Mouse (Mus musculus) CH12.LX (cell line): ENCODE results near the gene Fbxw26. TPM values are rescaled to one million over a fixed set of nuclear protein-coding genes. Genes with fewer than 3 reads are reported as not detected.
"Not testable (repeated sequence)": the region's sequence is repeated elsewhere in the genome, so short reads cannot be mapped to it uniquely, and the experiment has no call there.

Experiments
- DNase-seq: peaks from one replicate; pipeline ENCODE4 v3.0.0-alpha.2; 2013; ENCODE audit errors: extremely low read depth
- H3K27ac ChIP-seq: 2 replicates; pipeline ENCODE4 v1.5.1; 2012; ENCODE audit warnings: low read depth, mild to moderate bottlenecking, control low read depth, moderate library complexity; ENCODE audit not compliant: insufficient read depth
- H3K27me3 ChIP-seq: replicated peaks from 2 replicates; pipeline ENCODE3; 2012; ENCODE audit warnings: inconsistent platforms
- H3K36me3 ChIP-seq, 2 experiments: replicated peaks in 1 of 2; 2 replicates each; pipeline versions ENCODE3 to v1.6.1; 2012; ENCODE audit warnings: inconsistent platforms in 1 of 2, low read length in 1 of 2, mild to moderate bottlenecking in 1 of 2, mixed read lengths in 1 of 2, moderate library complexity in 1 of 2; ENCODE audit not compliant: control insufficient read depth in 1 of 2, insufficient read depth in 1 of 2
- H3K4me1 ChIP-seq, 2 experiments: 2 replicates each; pipeline ENCODE4 v1.6.1; 2012; ENCODE audit warnings: inconsistent platforms in 1 of 2, moderate library complexity in 1 of 2; ENCODE audit not compliant: insufficient read depth in 2 of 2, control insufficient read depth in 1 of 2
- H3K4me2 ChIP-seq: 2 replicates; pipeline ENCODE4 v1.6.1; 2012; ENCODE audit warnings: low read depth, mild to moderate bottlenecking, control low read depth; ENCODE audit not compliant: poor library complexity, insufficient read depth, severe bottlenecking
- H3K4me3 ChIP-seq, 3 experiments: fragments of 150-350 bp in 1 of 3; sonication (generic) in 1 of 3; replicated peaks in 1 of 3; 2 replicates each; pipeline versions ENCODE3 to v1.5.1; 2011 to 2012; ENCODE audit warnings: low read depth in 2 of 3, low read length in 2 of 3, mild to moderate bottlenecking in 2 of 3, moderate library complexity in 2 of 3, control low read depth in 1 of 3, improper control_type of control experiment in 1 of 3, inconsistent platforms in 1 of 3, mixed read lengths in 1 of 3; ENCODE audit not compliant: poor library complexity in 1 of 3
- H3K79me2 ChIP-seq: replicated peaks from 2 replicates; pipeline ENCODE4 v1.6.1; 2012; ENCODE audit warnings: mild to moderate bottlenecking, moderate library complexity; ENCODE audit not compliant: control insufficient read depth, poor library complexity, insufficient read depth, severe bottlenecking; ENCODE audit errors: extremely low read depth
- H3K9ac ChIP-seq: 2 replicates; pipeline ENCODE4 v1.6.1; 2012; ENCODE audit warnings: low read depth, mild to moderate bottlenecking, control low read depth, moderate library complexity; ENCODE audit not compliant: insufficient read depth
- H3K9me3 ChIP-seq: replicated peaks from 2 replicates; pipeline ENCODE3; 2012; ENCODE audit warnings: low read length, inconsistent platforms, mixed read lengths
- CHD1 ChIP-seq: IDR thresholded peaks from 2 replicates; pipeline ENCODE4 v1.6.1; 2012; ENCODE audit warnings: low read depth, low read length, improper control_type of control experiment, inconsistent platforms
- CHD2 ChIP-seq: IDR thresholded peaks from 2 replicates; pipeline ENCODE4 v1.6.1; 2011; ENCODE audit warnings: low read length, improper control_type of control experiment
- ETS1 ChIP-seq: conservative IDR thresholded peaks from 2 replicates; pipeline ENCODE4 v1.6.1; 2012; ENCODE audit warnings: low read depth, mild to moderate bottlenecking, inconsistent platforms, low read length, improper control_type of control experiment, moderate library complexity
- MAZ ChIP-seq: IDR thresholded peaks from 2 replicates; pipeline ENCODE4 v1.6.1; 2012; ENCODE audit warnings: low read depth, mild to moderate bottlenecking, inconsistent platforms, low read length, improper control_type of control experiment, moderate library complexity
- MEF2A ChIP-seq: IDR thresholded peaks from 2 replicates; pipeline ENCODE4 v1.6.1; 2014; ENCODE audit warnings: low read depth, mild to moderate bottlenecking, inconsistent platforms, low read length, improper control_type of control experiment, borderline replicate concordance
- NELFE ChIP-seq: IDR thresholded peaks from 2 replicates; pipeline ENCODE4 v1.6.1; 2011; ENCODE audit warnings: low read depth, low read length, improper control_type of control experiment
- POLR2A ChIP-seq: IDR thresholded peaks from 2 replicates; pipeline ENCODE4 v1.6.1; 2011; ENCODE audit warnings: low read depth, mild to moderate bottlenecking, improper control_type of control experiment, low read length
- RCOR1 ChIP-seq: conservative IDR thresholded peaks from 2 replicates; pipeline ENCODE4 v1.6.1; 2012; ENCODE audit warnings: low read depth, mild to moderate bottlenecking, inconsistent platforms, low read length, improper control_type of control experiment
- SMC3 ChIP-seq: IDR thresholded peaks from 2 replicates; pipeline ENCODE4 v1.6.1; 2011; ENCODE audit warnings: low read depth, low read length, improper control_type of control experiment
- TCF12 ChIP-seq: IDR thresholded peaks from 2 replicates; pipeline ENCODE4 v1.6.1; 2014; ENCODE audit warnings: low read depth, mild to moderate bottlenecking, inconsistent platforms, low read length, improper control_type of control experiment
- ZC3H11A ChIP-seq: IDR thresholded peaks from 2 replicates; pipeline ENCODE4 v1.6.1; 2012; ENCODE audit warnings: low read depth, mild to moderate bottlenecking, inconsistent platforms, low read length, improper control_type of control experiment
- ZNF384 ChIP-seq: IDR thresholded peaks from 2 replicates; pipeline ENCODE4 v1.6.1; 2012; ENCODE audit warnings: low read depth, low read length, improper control_type of control experiment, inconsistent platforms
- dilution Hi-C: fragments of 300-500 bp; cut with MboI; formaldehyde crosslinking; loops from 2 replicates; pipeline ENCODE4 v1.14.3; 2020; ENCODE audit warnings: low sequenced_read_pairs; ENCODE audit not compliant: extremely low pct_unique_long_range_greater_than_20kb, extremely low pct_ligation_motif_present
- in situ Hi-C: fragments of 300-500 bp; cut with MboI; formaldehyde crosslinking; loops from 3 replicates; pipeline ENCODE4 v1.14.3; 2019; ENCODE audit warnings: low sequenced_read_pairs, low pct_ligation_motif_present, low pct_unique_long_range_greater_than_20kb, mixed read lengths
- polyA plus RNA-seq: library from polyadenylated mRNA; unstranded; fragments of >175 nt; gene quantifications from 2 replicates; pipeline ENCODE4 v1.2.1, GENCODE M21; 2012; ENCODE audit warnings: low read depth; ENCODE audit not compliant: insufficient read length
- total RNA-seq, 2 experiments: library from RNA; depleted of rRNA; stranded (reverse); fragments of 300-350 nt in 1 of 2; fragments of >200 nt in 1 of 2; gene quantifications; 2 replicates each; pipeline ENCODE4 v1.2.3; 2012 to 2014

Fbxw26 gene
- total RNA-seq (2012; rRNA removed) (not detected in 2 replicates), total RNA-seq (2014; rRNA removed) (not detected in 2 replicates), polyA plus RNA-seq (not detected in 2 replicates)

DNA sequence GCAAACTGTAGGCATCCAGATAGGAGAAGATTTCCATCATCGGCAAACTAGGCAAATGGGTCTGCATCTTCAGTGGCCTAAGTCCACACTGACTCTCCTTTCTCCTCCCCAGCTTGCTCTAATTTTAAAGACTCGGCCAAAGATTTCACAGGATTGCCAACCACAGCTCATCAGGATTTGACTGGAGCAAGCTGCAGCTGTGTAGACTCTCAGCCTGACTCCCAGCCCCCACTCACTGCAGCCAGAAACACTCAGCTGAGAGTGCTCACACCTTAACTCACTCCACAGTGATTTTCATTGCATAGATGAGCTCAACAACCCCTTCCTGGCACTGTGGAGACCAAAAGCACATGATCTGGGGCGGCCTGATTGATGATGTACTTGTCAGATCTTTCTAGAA is at the start of gene Fbxw26:
TSS of gene Fbxw26 (minus strand) at position 101 of the 400 bp plus-strand sequence.
- DNase-seq, H3K4me3 ChIP-seq, H3K4me2 ChIP-seq, H3K79me2 ChIP-seq, in situ Hi-C loops, H3K27ac ChIP-seq, H3K4me1 ChIP-seq, H3K9me3 ChIP-seq, H3K36me3 ChIP-seq, H3K9ac ChIP-seq, dilution Hi-C loops: not testable (repeated sequence)
- peaks cover 22% of the 10 kb centered on the region for H3K27me3 ChIP-seq

DNA sequence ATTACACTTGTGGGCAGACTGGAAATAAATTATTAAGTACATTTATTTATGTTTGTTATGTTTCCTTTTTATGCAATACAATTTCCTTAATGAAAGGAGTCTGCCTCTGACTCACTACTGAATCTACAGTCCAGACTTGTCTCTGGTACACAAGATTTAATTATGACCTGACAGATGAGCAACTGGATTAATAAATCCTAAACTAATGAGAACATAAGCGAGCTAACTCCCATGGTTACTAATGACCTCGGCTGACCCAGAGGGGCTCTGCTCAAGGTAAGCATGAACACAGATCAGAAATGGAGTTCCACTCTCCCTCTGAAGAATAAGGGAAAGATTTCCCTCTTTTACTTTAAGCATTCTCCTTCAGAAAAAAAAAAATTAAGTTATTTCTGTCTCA is 49.3 kb upstream of the Fbxw26 start:
- TF ChIP-seq ZNF384, result no peak
- no peak for TF ChIP-seq NELFE
- TF ChIP-seq MEF2A, result no peak
- TF ChIP-seq MAZ, result no peak
- no peak for TF ChIP-seq CHD1
- no peak for TF ChIP-seq SMC3
- TF ChIP-seq ETS1, result no peak
- TF ChIP-seq POLR2A, result no peak
- no peak for TF ChIP-seq RCOR1
- no peak for TF ChIP-seq TCF12
- no peak for TF ChIP-seq CHD2
- TF ChIP-seq ZC3H11A, result no peak
- in situ Hi-C loops, result no loop called here
- H3K9ac ChIP-seq, result no peak overlapping the region
- no peaks in the 10 kb centered on the region for H3K4me1 ChIP-seq
- no peaks in the 10 kb centered on the region for H3K36me3 ChIP-seq
- peaks cover 37% of the 10 kb centered on the region for H3K27me3 ChIP-seq
- peaks cover 5% of the 10 kb centered on the region for H3K9me3 ChIP-seq
- dilution Hi-C loops, result no loop called here
- H3K27ac ChIP-seq, result no peak overlapping the region
- no peak overlapping the region for H3K4me2 ChIP-seq
- H3K79me2 ChIP-seq, result no peaks in the 10 kb centered on the region
- no peak overlapping the region for H3K4me3 ChIP-seq
- DNase-seq, result no peak

DNA sequence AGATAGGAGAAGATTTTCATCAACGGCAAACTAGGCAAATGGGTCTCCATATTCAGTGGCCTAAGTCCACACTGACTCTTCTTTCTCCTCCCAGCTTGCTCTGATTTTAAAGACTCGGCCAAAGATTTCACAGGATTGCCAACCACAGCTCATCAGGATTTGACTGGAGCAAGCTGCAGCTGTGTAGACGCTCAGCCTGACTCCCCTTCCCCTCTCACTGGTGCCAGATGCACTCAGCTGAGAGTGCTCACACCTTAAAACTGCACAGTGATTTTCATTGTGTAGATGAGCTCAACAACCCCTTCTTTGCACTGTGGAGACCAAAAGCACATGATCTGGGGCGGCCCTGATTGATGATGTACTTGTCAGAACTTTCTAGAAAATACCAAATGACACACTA is 44.7 kb upstream of the Fbxw26 start, which contains the start of gene Fbxw27:
TSS of gene Fbxw27 (minus strand) at position 101 of the 400 bp plus-strand sequence.
- peaks cover 34% of the 10 kb centered on the region for H3K27me3 ChIP-seq
- in situ Hi-C loops, H3K9ac ChIP-seq, H3K4me3 ChIP-seq, H3K36me3 ChIP-seq, DNase-seq, H3K9me3 ChIP-seq, H3K4me1 ChIP-seq, H3K4me2 ChIP-seq, H3K27ac ChIP-seq, dilution Hi-C loops, H3K79me2 ChIP-seq: not testable (repeated sequence)

DNA sequence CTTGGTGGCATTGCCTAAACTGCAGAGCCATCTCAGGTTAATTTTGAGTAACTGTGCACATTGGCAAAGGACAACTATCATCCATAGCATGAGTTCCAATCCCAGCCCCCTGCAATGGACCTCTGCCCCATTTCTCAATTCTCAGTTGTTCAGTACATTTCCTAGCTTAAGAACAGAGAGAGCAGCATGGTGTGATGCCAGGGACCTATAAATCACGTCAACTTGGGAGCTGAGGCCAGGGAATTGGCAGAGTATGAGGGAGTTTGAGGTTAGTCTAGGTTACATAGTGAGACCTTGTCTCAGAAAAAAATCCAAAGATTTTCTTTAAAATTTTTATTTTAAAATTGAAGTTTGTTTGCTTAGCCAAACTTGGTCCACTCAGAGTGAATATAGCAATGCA is 21.0 kb upstream of the Fbxw26 start:
- H3K4me1 ChIP-seq, in situ Hi-C loops, H3K27ac ChIP-seq, H3K4me2 ChIP-seq, H3K36me3 ChIP-seq, H3K79me2 ChIP-seq, dilution Hi-C loops, H3K4me3 ChIP-seq, H3K9ac ChIP-seq, DNase-seq: not testable (repeated sequence)
- peaks cover 23% of the 10 kb centered on the region for H3K27me3 ChIP-seq
- H3K9me3 ChIP-seq, result peaks cover 12% of the 10 kb centered on the region

DNA sequence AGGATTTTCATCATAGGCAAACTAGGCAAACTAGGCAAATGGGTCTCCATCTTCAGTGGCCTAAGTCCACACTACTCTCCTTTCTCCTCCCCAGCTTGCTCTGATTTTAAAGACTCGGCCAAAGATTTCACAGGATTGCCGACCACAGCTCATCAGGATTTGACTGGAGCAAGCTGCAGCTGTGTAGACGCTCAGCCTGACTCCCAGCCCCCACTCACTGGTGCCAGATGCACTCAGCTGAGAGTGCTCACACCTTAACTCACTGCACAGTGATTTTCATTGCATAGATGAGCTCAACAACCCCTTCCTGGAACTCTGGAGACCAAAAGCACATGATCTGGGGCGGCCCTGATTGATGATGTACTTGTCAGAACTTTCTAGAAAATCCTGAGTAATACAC is 43.3 kb downstream of the Fbxw26 start, which contains the start of gene Fbxw18:
TSS of gene Fbxw18 (minus strand) at position 101 of the 400 bp plus-strand sequence.
- in situ Hi-C loops, H3K4me3 ChIP-seq, H3K4me1 ChIP-seq, H3K79me2 ChIP-seq, dilution Hi-C loops, H3K36me3 ChIP-seq, DNase-seq, H3K4me2 ChIP-seq, H3K27ac ChIP-seq, H3K9me3 ChIP-seq, H3K9ac ChIP-seq: not testable (repeated sequence)
- H3K27me3 ChIP-seq, result peaks cover 43% of the 10 kb centered on the region
